Mouse (Mus musculus) lung, postnatal 10 days (tissue): Measurements from ENCODE around the gene Tank.

ENCODE experiments used
- DNase-seq: peaks from one replicate; pipeline ENCODE4 v3.0.0; 2021

Tank gene

GRCm38 (mm10) chr2:61580555-61581080 lies 2.2 kb downstream of the Tank start:
- no peak for DNase-seq

- DNase-seq, result no peak
Observed at GRCm38 (mm10) chr2:61582578-61583315, 4.4 kb downstream of the Tank start.

GRCm38 (mm10) chr2:61585447-61585846 lies 7.1 kb downstream of the Tank start:
- DNase-seq, result no peak

- no peak for DNase-seq
Observed at GRCm38 (mm10) chr2:61586166-61586565, 7.8 kb downstream of the Tank start.

- DNase-seq, result no peak
Observed at GRCm38 (mm10) chr2:61590751-61591150, 12.4 kb downstream of the Tank start.

GRCm38 (mm10) chr2:61592095-61592494 lies 13.7 kb downstream of the Tank start:
- no peak for DNase-seq

GRCm38 (mm10) chr2:61592699-61593029 lies 14.3 kb downstream of the Tank start:
- DNase-seq, result no peak

- peak; percentile 96 for DNase-seq
Observed at GRCm38 (mm10) chr2:61593030-61593811, 14.8 kb downstream of the Tank start.

GRCm38 (mm10) chr2:61593871-61594304 lies 15.5 kb downstream of the Tank start:
- DNase-seq, result no peak

- no peak for DNase-seq
Observed at GRCm38 (mm10) chr2:61599730-61600129, 21.3 kb downstream of the Tank start.

GRCm38 (mm10) chr2:61603461-61603860 lies 25.1 kb downstream of the Tank start:
- DNase-seq, result no peak

GRCm38 (mm10) chr2:61606942-61607341 lies 28.6 kb downstream of the Tank start:
- DNase-seq, result no peak

GRCm38 (mm10) chr2:61623996-61624395 lies 45.6 kb downstream of the Tank start:
- DNase-seq, result no peak

- no peak for DNase-seq
Observed at GRCm38 (mm10) chr2:61630864-61631555, 52.6 kb downstream of the Tank start.

- DNase-seq, result no peak
Observed at GRCm38 (mm10) chr2:61635099-61635498, 56.7 kb downstream of the Tank start.

GRCm38 (mm10) chr2:61638182-61638581 lies 59.8 kb downstream of the Tank start:
- no peak for DNase-seq

GRCm38 (mm10) chr2:61642452-61643368 lies 64.3 kb downstream of the Tank start:
- peak; percentile 66 for DNase-seq

- no peak for DNase-seq
Observed at GRCm38 (mm10) chr2:61651206-61651605, 72.8 kb downstream of the Tank start.

- DNase-seq, result no peak
Observed at GRCm38 (mm10) chr2:61651640-61652039, 73.3 kb downstream of the Tank start.

- no peak for DNase-seq
Observed at GRCm38 (mm10) chr2:61655046-61655381, 76.6 kb downstream of the Tank start.

GRCm38 (mm10) chr2:61655382-61656281 lies 77.2 kb downstream of the Tank start:
- DNase-seq, result peak; percentile 26
